ENCODE assay signal across 8 mouse cellular contexts in the genomic region with DNA sequence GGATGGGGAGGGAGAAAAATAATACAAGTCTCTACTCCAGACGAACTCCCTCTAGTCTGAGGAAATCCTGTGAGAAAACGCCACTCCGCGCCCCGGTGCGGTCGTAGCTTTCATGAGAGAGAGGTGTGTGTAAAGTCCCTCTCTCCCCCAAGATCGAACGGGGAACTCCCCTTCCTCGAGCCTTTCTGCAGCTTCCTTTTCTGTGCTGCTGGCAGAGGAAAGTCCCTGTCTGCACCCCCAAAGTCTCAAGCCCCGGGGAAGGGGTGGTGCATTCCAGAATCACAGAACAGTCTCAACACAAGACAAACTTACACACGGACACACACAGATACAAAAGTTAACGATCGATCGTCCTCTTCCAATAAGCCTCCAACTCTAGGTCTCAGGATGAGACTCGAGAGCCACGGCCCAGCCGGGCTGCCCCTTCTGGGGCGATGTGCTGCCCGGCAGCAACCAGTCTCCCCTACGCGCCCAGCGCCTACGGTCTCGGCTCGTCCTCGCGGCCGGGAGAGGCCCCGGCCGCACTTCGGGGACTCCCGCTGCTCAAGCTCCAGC. TPM values are rescaled to one million over a fixed set of nuclear protein-coding genes. Genes with fewer than 3 reads are reported as not detected.
DNase-seq lines count a peak whose midpoint lies in the region; ATAC-seq lines count a peak whose summit lies in the region.

No protein-coding gene starts in this region.

- peak; percentile 70 for DNase-seq in embryo, embryonic 11 days
- no peak for DNase-seq in embryo, embryonic 9.5 days (ENCODE audit: extremely low spot score)
- DNase-seq in R1 (ENCODE audit: low read depth, low spot score), result peak; percentile 41
- peak; percentile 49 for DNase-seq in forebrain, embryonic 10.5 days (ENCODE audit: extremely low spot score, low spot score)
- DNase-seq in hindbrain, embryonic 11.5 days (ENCODE audit: low spot score), result peak; percentile 51
- DNase-seq in naive thymus-derived CD4-positive, alpha-beta T cell, adult 2 months (ENCODE audit: low read depth), result peak; percentile 88
- peak; percentile 70 for DNase-seq in thymus, postnatal 0 days (ENCODE audit: low spot score)

- H3K9ac ChIP-seq in hindbrain, embryonic 11.5 days (ENCODE audit: low read depth, low read length), result peak overlapping the region; percentile 94
- peak overlapping the region; percentile 100 for H3K9ac ChIP-seq in liver, embryonic 12.5 days

- peaks cover 19% of the 10 kb centered on the region for H3K36me3 ChIP-seq in forebrain, embryonic 10.5 days (replicated peaks)
- no peaks in the 10 kb centered on the region for H3K36me3 ChIP-seq in hindbrain, embryonic 11.5 days (ENCODE audit: control insufficient read depth, insufficient read depth, low read length)
- H3K36me3 ChIP-seq in liver, embryonic 12.5 days, result no peaks in the 10 kb centered on the region

- H3K4me1 ChIP-seq in forebrain, embryonic 10.5 days, result peaks cover 45% of the 10 kb centered on the region
- H3K4me1 ChIP-seq in hindbrain, embryonic 11.5 days (replicated peaks; ENCODE audit: control insufficient read depth, insufficient read depth, low read length), result no peaks in the 10 kb centered on the region; the same call in 1 of the 2 replicates
- peaks cover 35% of the 10 kb centered on the region for H3K4me1 ChIP-seq in liver, embryonic 12.5 days

- peak overlapping the region; percentile 79 for H3K4me3 ChIP-seq in forebrain, embryonic 10.5 days
- peak overlapping the region; percentile 100 for H3K4me3 ChIP-seq in hindbrain, embryonic 11.5 days (ENCODE audit: low read depth, low read length)
- H3K4me3 ChIP-seq in liver, embryonic 12.5 days, result peak overlapping the region; percentile 98

- H3K27ac ChIP-seq in forebrain, embryonic 10.5 days, result peak overlapping the region; percentile 98
- H3K27ac ChIP-seq in hindbrain, embryonic 11.5 days (ENCODE audit: low read depth, low read length), result peak overlapping the region; percentile 75
- peak overlapping the region; percentile 94 for H3K27ac ChIP-seq in liver, embryonic 12.5 days

- H3K9me3 ChIP-seq in forebrain, embryonic 10.5 days, result no peaks in the 10 kb centered on the region
- H3K9me3 ChIP-seq in hindbrain, embryonic 11.5 days (ENCODE audit: control insufficient read depth, low read length), result no peaks in the 10 kb centered on the region
- no peaks in the 10 kb centered on the region for H3K9me3 ChIP-seq in liver, embryonic 12.5 days (replicated peaks)

- ATAC-seq in hindbrain, embryonic 11.5 days (ENCODE audit: low FRiP score), result 0 out of 2 replicates have a peak, but pooled peaks have one; percentile 20
- peak; percentile 35 for ATAC-seq in liver, embryonic 12.5 days

- peaks cover 9% of the 10 kb centered on the region; the same call in 1 of the 2 replicates for H3K27me3 ChIP-seq in forebrain, embryonic 10.5 days (ENCODE audit: poor library complexity, severe bottlenecking)
- H3K27me3 ChIP-seq in hindbrain, embryonic 11.5 days (ENCODE audit: control insufficient read depth, insufficient read depth, low read length), result no peaks in the 10 kb centered on the region
- 0 out of 2 replicates have a peak, but pooled peaks cover 8% of the 10 kb centered on the region for H3K27me3 ChIP-seq in liver, embryonic 12.5 days (replicated peaks)

- under 1% methylated on average over 33 of the region's 33 CpGs for WGBS in forebrain, embryonic 10.5 days
- WGBS in hindbrain, embryonic 11.5 days, result under 1% methylated on average over 33 of the region's 33 CpGs
- WGBS in liver, embryonic 12.5 days (ENCODE audit: insufficient replicate concordance), result 1% methylated on average over 33 of the region's 33 CpGs

- H3K4me2 ChIP-seq in hindbrain, embryonic 11.5 days (replicated peaks; ENCODE audit: low read depth, low read length), result peak overlapping the region; percentile 75
- H3K4me2 ChIP-seq in liver, embryonic 12.5 days, result peak overlapping the region; percentile 87

RNA-seq across cellular contexts. Expression of a gene that starts 1.4 kb away (rescaled TPM):
- 3.6 and 4.1 TPM in 2 replicates for polyA plus RNA-seq in forebrain, embryonic 10.5 days (2016; fragmentation: Nextera tagmentation; extraction: Ambion mirVana)
- 12.7 and 17.1 TPM in 2 replicates for polyA plus RNA-seq in hindbrain, embryonic 11.5 days (2014; fragmentation: Nextera tagmentation; extraction: Ambion mirVana)
- polyA plus RNA-seq in liver, embryonic 12.5 days (2016; fragmentation: Nextera tagmentation; extraction: Ambion mirVana), result 6.1 and 6.9 TPM in 2 replicates
- 6.4 and 10.8 TPM in 2 replicates for polyA plus RNA-seq in thymus, postnatal 0 days (2015; fragmentation: Nextera tagmentation; extraction: Ambion mirVana)

RNA-seq across cellular contexts. Expression of a gene that starts 48.6 kb away (rescaled TPM):
- polyA plus RNA-seq in forebrain, embryonic 10.5 days (2016; fragmentation: Nextera tagmentation; extraction: Ambion mirVana), result 0.36 and 0.47 TPM in 2 replicates
- 1.2 and 1.9 TPM in 2 replicates for polyA plus RNA-seq in hindbrain, embryonic 11.5 days (2014; fragmentation: Nextera tagmentation; extraction: Ambion mirVana)
- polyA plus RNA-seq in liver, embryonic 12.5 days (2016; fragmentation: Nextera tagmentation; extraction: Ambion mirVana), result 0.49 and 0.62 TPM in 2 replicates
- polyA plus RNA-seq in thymus, postnatal 0 days (2015; fragmentation: Nextera tagmentation; extraction: Ambion mirVana), result 31.1 and 34.0 TPM in 2 replicates

Comparison
In these comparisons a context has a peak if more than half of its experiments do, and no peak if none do; other contexts are left out.
1. RNA of a gene that starts 48.6 kb away (polyA plus RNA-seq): 31.1 to 34.0 TPM in thymus, postnatal 0 days; 1.2 to 1.9 TPM in hindbrain, embryonic 11.5 days, 0.49 to 0.62 TPM in liver, embryonic 12.5 days and 0.36 to 0.47 TPM in forebrain, embryonic 10.5 days; every median in the first group is over 10 times any median in the second.
2. Peak in every context shown above with its lines, with median percentiles within 50 percentile points of each other: H3K27ac ChIP-seq and H3K4me3 ChIP-seq.